Mouse (Mus musculus) adrenal gland, postnatal 4 days (tissue): ENCODE results near the gene Slc2a5. TPM values are rescaled to one million over a fixed set of nuclear protein-coding genes. Genes with fewer than 3 reads are reported as not detected.
A peak's percentile ranks its signal among the peaks of the same experiment; 100 is the strongest.

Experiments used
- DNase-seq, 2 experiments: peaks; one replicate each; pipeline ENCODE4 v3.0.0; 2021 to 2022; ENCODE audit warnings: low spot score in 2 of 2, mixed read lengths in 2 of 2
- total RNA-seq, 2 experiments: library from RNA; stranded (reverse); gene quantifications; 2 replicates each; pipeline ENCODE4 v1.2.3; 2021

The Slc2a5 gene
- total RNA-seq, 2 experiments from 2014 or later = 0.73 to 3.5 TPM

- no peak for DNase-seq
Observed at GRCm38 (mm10) chr4:150098880-150099279, 20.2 kb upstream of the Slc2a5 start.

GRCm38 (mm10) chr4:150102822-150103221, 16.3 kb upstream of the Slc2a5 start:
- DNase-seq = no peak

GRCm38 (mm10) chr4:150105671-150106070, 13.4 kb upstream of the Slc2a5 start:
- DNase-seq = no peak

GRCm38 (mm10) chr4:150106637-150107036, 12.4 kb upstream of the Slc2a5 start:
- no peak for DNase-seq

- DNase-seq = no peak
Observed at GRCm38 (mm10) chr4:150109636-150110035, 9.4 kb upstream of the Slc2a5 start.

- DNase-seq = no peak
Observed at GRCm38 (mm10) chr4:150110373-150110772, 8.7 kb upstream of the Slc2a5 start.

- no peak for DNase-seq
Observed at GRCm38 (mm10) chr4:150112867-150113266, 6.2 kb upstream of the Slc2a5 start.

GRCm38 (mm10) chr4:150114505-150115061, 4.5 kb upstream of the Slc2a5 start:
- DNase-seq = no peak

- DNase-seq = no peak
Observed at GRCm38 (mm10) chr4:150117311-150117710, 1.8 kb upstream of the Slc2a5 start.

GRCm38 (mm10) chr4:150118163-150118562, 920 bp upstream of the Slc2a5 start:
- no peak for DNase-seq

GRCm38 (mm10) chr4:150119640-150120039, 557 bp downstream of the Slc2a5 start:
- no peak for DNase-seq

- no peak for DNase-seq
Observed at GRCm38 (mm10) chr4:150120173-150120833, 1.2 kb downstream of the Slc2a5 start.

GRCm38 (mm10) chr4:150121430-150121829, 2.3 kb downstream of the Slc2a5 start:
- no peak for DNase-seq

- no peak for DNase-seq
Observed at GRCm38 (mm10) chr4:150122476-150122875, 3.4 kb downstream of the Slc2a5 start.

GRCm38 (mm10) chr4:150126373-150126772, 7.3 kb downstream of the Slc2a5 start:
- no peak for DNase-seq

GRCm38 (mm10) chr4:150127894-150128293, 8.8 kb downstream of the Slc2a5 start:
- DNase-seq = no peak

GRCm38 (mm10) chr4:150128571-150128970, 9.5 kb downstream of the Slc2a5 start:
- DNase-seq = no peak

GRCm38 (mm10) chr4:150130661-150131060, 11.6 kb downstream of the Slc2a5 start:
- no peak for DNase-seq

GRCm38 (mm10) chr4:150132692-150133271, 13.7 kb downstream of the Slc2a5 start:
- DNase-seq = no peak

GRCm38 (mm10) chr4:150135254-150135653, 16.2 kb downstream of the Slc2a5 start:
- no peak for DNase-seq

- peak; percentile 46 to 60 for DNase-seq
Observed at GRCm38 (mm10) chr4:150136693-150137092, 17.6 kb downstream of the Slc2a5 start.

- no peak for DNase-seq
Observed at GRCm38 (mm10) chr4:150137368-150138083, 18.4 kb downstream of the Slc2a5 start.
